Mouse (Mus musculus) cerebellum, adult 11 months (tissue): Measurements from ENCODE around the gene Shld2.
A peak's percentile ranks its signal among the peaks of the same experiment; 100 is the strongest.
"Not testable (repeated sequence)": the region's sequence is repeated elsewhere in the genome, so short reads cannot be mapped to it uniquely, and the experiment has no call there.

Experiments
- DNase-seq: peaks from one replicate; pipeline ENCODE4 v3.0.0; 2022

The Shld2 gene

DNA sequence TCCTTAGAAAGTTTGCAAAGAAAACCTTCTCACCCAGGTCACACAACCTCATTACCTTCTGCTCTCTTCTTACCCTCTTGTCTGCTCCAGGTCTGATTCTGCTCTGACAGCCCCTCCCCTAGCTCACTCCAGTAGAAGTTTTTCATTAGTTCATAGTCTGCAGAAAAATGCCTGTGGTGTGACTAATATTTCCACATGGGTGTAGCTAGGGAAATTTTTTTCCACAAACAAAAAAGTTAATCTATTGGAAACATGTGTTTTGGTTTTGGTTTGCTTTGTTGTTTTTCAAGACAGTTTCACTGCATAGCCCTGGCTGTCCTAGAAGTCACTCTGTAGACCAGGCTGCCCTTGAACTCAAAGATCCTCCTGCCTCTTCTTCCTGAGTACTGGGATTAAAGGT lies 7.8 kb upstream of the Shld2 start:
- no peak for DNase-seq

DNA sequence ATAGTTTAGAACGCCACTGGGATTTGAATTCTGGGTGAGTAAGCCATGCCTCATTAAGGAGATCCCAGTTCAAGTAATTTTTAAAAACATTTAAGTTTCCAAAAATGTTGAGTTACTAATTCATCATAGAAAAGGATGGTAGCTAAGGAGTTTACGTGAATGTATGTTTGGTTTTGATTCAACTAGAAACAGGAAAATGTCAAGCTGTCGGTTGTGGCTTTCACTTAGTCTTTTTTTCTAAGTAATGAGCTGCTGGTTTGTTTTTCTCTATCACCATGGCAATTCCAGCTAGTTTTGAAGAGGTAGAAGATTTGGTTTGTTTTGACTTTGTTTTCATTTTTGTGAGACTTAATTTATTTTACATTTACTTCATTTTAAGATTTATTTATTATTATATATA lies 7.1 kb upstream of the Shld2 start:
- no peak for DNase-seq

DNA sequence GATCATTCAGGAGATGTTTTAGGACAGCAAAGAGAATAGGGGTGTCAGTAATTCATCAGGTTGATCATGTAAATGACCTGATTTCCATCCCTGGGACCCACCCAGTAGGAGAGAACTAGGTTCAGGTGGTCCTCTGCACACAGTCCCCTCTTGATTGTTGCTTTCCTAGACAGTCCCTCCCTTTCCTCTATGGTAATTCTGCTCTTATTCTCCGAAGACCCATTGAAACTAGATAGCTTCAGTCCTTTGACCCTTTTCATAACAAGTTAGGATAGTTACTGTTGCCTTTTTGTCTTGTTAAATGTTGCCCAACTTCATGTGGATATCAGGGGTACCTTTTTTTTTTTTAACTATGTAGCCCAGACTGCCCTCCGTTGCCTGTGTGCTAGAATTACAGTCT lies 6.1 kb upstream of the Shld2 start:
- DNase-seq = no peak

GRCm38 (mm10) chr14:34314796-34315195 lies 4.5 kb upstream of the Shld2 start:
- DNase-seq = no peak

GRCm38 (mm10) chr14:34314383-34314782 lies 4.1 kb upstream of the Shld2 start:
- DNase-seq = not testable (repeated sequence)

- DNase-seq = no peak
Measured at GRCm38 (mm10) chr14:34313612-34314011, 3.3 kb upstream of the Shld2 start.

DNA sequence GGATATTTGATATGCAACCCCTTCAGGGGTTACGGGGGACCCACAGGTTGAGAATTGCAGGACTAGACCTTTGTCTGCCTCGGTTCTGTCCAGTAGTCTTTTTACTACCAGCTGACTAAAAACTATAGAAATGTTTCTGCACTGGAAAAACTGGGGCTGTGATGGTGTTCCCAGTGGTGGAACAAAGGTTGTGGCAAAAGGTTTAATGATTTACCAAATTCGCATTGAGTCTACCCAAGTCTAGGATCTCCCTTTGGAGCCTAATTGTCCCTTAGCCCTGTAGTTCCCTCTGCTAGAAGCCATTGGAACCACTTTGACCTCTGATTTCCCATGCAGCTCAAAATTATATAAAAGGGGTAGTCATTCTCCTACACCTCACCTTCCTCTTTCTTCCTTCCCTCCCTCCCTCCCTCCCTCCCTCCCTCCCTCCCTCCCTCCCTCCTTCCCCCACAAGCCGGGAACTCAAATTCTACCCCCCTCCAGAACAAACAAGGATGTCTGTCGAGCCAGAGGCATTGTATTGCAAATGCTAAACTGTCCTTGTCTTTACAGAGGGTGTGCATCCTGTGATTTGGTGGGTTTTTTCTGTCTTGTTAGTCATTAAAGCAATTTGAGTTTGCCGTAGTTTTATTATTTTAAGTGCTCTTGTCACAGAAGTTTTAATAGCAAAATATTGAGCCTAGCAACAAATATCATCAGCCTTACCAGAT lies 2.2 kb upstream of the Shld2 start:
- DNase-seq = no peak

- no peak for DNase-seq
Measured at GRCm38 (mm10) chr14:34311691-34312090, 1.4 kb upstream of the Shld2 start.

GRCm38 (mm10) chr14:34311021-34311631 lies 833 bp upstream of the Shld2 start:
- DNase-seq = peak; percentile 57

GRCm38 (mm10) chr14:34309907-34310233 lies 423 bp downstream of the Shld2 start:
- DNase-seq = no peak

DNA sequence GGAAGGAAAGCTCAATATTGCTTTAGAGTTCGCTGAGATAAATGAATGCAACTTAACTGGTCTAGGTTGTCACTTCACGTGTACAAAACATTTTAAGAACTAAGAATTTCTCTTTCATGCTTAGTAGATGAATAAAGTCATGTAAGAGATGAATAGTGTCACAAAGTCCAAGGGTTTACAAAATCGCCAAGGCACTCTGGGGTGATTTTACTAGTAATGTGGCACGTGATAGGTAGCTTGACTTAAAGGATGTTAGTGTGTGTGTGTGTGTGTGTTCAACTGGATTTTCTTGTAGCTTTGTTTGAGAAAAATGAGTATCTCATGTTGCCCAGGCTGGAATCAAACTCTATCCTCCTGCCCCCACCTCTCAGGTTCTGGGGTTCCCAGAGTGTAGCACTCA lies 1.0 kb downstream of the Shld2 start:
- DNase-seq = peak; percentile 16

- DNase-seq = no peak
Measured at GRCm38 (mm10) chr14:34303265-34303680, 7.0 kb downstream of the Shld2 start.

DNA sequence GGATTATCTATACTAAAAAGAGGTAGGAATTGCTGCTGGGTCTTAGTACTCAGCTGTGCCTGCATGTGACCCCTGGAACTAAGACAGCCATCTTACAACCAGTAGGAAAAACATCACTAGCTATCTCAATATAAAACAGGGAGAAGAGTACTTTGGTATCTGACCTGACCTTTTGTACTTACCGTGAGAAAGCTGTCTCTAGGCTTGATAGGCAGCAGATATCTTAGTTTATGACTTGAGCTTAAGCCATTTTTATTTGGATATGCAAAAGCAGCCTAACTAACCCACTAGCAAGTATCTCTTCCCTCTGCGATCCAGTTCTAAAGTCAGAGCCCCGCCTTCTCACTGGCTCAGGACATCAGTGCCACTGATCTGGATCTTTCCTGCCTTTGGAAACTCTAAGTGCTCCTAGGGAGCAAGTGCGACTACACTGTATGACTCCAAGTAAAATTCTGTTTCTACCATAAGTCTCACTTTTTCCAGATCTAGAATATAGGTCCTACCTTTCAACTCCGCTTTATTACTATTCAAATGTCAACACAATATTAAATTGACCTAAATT lies 7.5 kb downstream of the Shld2 start:
- DNase-seq = no peak

DNA sequence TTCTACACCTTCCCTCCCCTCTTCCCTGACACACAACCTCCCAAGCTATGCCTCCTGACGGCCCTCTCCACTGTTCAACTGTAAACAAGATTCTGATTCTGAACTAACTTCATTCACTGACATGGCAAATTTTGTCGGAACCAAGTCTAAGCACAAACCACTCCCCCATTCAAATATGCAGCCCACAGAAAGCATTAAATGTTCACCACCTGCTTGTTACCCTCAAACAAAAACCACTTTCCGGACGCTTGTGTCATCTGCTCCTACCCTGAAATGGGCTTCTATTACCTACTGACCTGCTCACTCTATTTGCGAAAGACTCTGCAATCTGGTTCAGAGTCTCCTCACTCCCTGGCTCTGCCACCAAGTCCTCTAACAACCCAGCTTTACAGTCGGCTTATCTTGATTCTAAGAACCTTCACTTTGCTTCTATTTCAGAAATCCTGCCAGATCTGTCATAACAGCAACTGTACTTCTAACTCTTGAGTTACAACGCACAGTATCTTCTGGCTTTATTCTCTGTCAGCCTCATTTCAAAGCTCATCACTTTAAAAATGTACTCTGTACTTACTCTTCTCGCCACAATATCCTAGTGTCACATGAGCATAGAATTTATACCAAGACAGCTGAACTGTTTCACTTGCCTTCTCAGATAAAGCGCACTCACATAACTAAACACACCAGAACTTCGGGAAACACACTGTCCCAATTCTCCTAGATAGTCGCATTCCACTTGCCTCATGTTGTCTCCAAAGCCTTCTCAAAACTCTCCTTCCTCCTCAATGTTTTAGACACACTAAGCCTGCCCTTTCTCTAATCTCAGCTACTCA lies 11.2 kb downstream of the Shld2 start:
- no peak for DNase-seq

GRCm38 (mm10) chr14:34297634-34298033 lies 12.7 kb downstream of the Shld2 start:
- DNase-seq = no peak

GRCm38 (mm10) chr14:34297038-34297437 lies 13.3 kb downstream of the Shld2 start:
- DNase-seq = no peak

DNA sequence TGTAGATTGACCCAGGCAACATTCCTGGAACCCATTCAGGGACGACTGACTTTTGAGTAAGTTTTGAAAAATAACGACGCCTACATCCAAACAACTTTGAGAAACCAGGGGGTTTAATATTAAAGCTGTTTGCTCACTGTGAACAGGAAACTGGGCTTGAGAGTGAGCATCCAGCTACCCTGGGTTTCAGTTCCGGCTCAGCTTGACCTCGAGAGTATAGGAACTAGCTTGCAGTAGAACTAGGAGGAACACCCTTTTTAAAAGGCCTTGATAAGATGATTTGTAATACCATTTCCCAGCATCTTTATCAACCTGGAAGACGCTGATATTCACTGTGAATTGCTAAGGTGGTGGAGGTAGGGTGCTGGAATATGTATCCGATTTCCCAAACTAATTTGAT lies 13.9 kb downstream of the Shld2 start:
- no peak for DNase-seq

GRCm38 (mm10) chr14:34293641-34294040 lies 16.7 kb downstream of the Shld2 start:
- DNase-seq = no peak

- no peak for DNase-seq
Measured at GRCm38 (mm10) chr14:34290229-34290628, 20.1 kb downstream of the Shld2 start.

DNA sequence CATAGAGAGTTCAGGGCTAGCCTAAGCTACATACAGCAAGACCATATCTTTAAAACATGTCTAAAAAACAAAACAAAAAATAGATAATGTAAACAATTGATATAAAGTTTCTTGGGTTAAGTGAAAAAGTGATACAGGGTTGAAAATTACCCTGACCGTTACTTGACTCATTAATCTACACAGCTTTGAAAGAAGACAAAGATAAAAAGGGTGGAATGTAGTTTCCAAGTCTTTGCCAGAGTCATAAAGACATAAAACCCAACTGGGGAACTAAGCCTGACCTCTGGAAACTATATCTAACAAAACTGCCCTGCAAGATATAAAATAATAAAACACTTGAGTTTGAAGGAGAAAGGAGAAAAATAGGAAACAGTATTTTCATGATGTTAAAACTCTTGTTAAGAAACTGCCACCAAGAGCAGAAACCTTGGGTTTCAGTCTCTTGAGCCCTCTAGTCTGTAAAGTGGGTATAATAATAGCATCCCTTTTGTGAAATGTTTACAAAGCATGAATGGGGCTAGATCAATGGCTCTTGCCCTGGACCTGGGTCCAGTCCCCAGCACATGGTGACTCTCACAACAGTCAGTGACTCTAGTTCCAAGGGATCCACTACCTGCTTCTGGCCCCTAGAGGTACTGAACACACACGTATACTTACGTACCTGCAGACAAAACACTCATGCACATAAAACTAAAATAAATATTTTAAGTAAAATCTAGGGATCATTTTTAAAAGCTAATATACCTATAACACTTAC lies 20.9 kb downstream of the Shld2 start:
- no peak for DNase-seq

DNA sequence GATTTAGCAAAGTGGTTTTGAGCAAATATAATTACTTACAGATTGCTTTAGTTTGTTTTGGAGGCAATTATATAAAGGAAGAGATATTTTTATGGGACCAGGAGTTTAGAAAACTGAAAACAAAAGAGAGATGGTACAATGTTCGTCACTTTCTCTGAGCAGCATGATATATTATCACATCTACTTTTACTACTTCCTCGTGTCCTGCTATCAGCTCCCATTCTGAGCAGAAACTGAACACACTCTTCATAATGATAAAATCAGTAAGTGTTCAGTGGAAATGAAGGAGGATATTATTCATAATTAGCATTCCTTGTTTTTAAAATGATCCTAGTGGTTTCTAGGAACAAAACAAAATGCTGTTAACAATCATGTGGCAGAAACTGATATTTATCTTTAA lies 21.9 kb downstream of the Shld2 start:
- DNase-seq = no peak

- no peak for DNase-seq
Measured at GRCm38 (mm10) chr14:34281736-34282269, 28.5 kb downstream of the Shld2 start.

DNA sequence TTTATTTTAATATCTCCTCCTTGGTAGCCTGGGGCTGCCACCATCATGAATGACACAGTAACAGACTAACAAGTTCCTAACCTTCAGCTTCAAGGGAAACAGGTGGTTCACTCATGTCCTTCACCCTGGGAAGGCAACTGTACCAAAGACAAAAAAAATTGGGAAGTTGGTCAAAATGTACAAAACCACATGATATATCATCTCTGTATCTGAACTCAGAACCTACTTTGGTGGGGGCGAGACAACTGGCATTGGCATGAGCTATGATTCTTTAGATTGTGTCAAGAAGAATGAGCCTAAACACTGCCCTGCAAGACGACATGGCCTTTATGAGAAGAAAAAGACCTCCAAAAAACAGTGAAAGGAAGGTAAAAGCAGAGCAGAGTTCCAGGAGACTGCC lies 29.5 kb downstream of the Shld2 start:
- DNase-seq = no peak
